Mouse (Mus musculus) testis, adult 2 months (tissue): ENCODE results near the gene Atg7.

Source experiments
- CTCF ChIP-seq: fragments of 200-500 bp; IDR thresholded peaks from 2 replicates; pipeline ENCODE4 v1.5.1; 2012; ENCODE audit warnings: low read depth, mild to moderate bottlenecking, inconsistent platforms, low read length, moderate library complexity; ENCODE audit not compliant: control insufficient read depth, insufficient read depth, insufficient replicate concordance
- POLR2A ChIP-seq: fragments of 200-500 bp; IDR thresholded peaks from 2 replicates; pipeline ENCODE4 v1.6.1; 2012; ENCODE audit warnings: low read depth, mild to moderate bottlenecking, inconsistent platforms, low read length, moderate library complexity; ENCODE audit not compliant: control insufficient read depth

DNA sequence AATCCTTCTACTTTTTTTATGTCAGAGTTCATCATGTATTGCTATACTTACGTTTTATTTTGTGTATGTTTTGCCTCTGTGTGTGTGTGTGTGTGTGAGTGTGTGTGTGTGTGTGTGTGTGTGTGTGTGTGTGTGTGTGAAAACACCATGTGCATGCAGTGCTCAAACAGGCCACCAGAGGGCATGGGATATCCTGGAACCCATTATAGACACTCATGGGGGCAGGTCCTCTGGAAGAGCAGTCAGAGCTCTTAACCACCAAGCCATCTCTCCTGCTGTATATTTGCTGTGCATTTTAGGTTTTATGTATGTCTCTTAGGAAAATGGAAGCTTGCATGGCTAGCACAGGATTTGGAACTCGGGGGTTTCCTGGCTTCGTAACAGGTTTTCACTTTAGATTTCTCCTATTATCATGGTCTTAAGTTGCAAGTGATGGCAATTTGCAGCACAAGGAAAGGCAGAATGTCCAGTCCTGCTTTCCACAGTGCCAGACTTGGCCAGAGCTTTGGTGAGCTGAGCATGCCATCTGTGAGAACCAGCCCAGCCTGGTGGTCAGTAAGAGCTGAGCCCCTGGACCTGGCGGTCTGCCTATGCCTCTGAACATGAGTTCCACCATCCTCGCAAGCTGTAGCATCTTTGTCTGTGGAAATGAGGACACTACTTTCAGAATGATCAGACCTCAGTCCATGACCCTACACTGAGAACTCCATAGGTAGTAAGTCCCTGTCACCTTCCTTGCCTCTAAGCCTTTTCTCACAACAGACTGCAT is 172.2 kb downstream of the Atg7 start:
- TF ChIP-seq CTCF, result peak; percentile 43; the same call in 1 of the 2 replicates
- no peak for TF ChIP-seq POLR2A
